Mouse (Mus musculus) bone marrow, adult 2 months (tissue): ENCODE data around the gene Mdh1.

Experiments used
- CTCF ChIP-seq: fragments of 200-500 bp; IDR thresholded peaks from 2 replicates; pipeline ENCODE4 v1.5.1; 2011; ENCODE audit warnings: low read length, control low read depth; ENCODE audit not compliant: control insufficient read depth, insufficient read depth
- POLR2A ChIP-seq: fragments of 200-500 bp; IDR thresholded peaks from 2 replicates; pipeline ENCODE4 v1.6.1; 2011; ENCODE audit warnings: low read depth, mild to moderate bottlenecking, control low read depth, low read length, borderline replicate concordance; ENCODE audit not compliant: control insufficient read depth

DNA sequence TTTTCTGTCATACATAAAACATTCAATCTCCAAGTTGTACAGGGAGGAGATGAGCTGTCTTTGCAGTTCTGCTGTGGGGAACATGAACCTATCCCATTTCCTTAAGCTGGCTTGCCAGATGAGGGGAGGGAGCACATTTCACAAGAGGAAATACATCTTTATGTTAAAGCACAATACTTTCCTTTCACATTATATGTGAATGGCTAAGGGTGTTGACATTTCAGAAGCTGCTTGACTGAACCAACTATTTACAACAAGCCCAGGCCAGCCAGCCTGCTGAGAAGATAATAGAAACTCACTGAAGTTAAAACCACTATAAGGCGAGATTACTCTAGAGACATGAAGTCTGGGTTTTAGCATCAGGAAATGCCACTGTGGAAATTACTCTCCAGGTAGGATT, 11.1 kb upstream of the Mdh1 start:
- TF ChIP-seq CTCF (no peak), POLR2A (no peak)
